Mouse (Mus musculus): ENCODE data around the gene Podxl. TPM values are rescaled to one million over a fixed set of nuclear protein-coding genes. Genes with fewer than 3 reads are reported as not detected.

The Podxl gene
- total RNA-seq (2023), result not detected

GRCm38 (mm10) chr6:31563235-31564181 is at the start of gene Podxl:
Podxl (minus strand) TSS chr6:31563981.

Other genes starting within 250 kb of the Podxl start
- 126 TPM for gene Mkln1, start 165.2 kb downstream of the Podxl start, total RNA-seq (2023)